Mouse (Mus musculus) heart, adult 2 months (tissue): ENCODE data around the gene Gm11032. TPM values are rescaled to one million over a fixed set of nuclear protein-coding genes. Genes with fewer than 3 reads are reported as not detected.

Source experiments
- DNase-seq, 2 experiments: peaks; one replicate each; pipeline ENCODE4 v3.0.0; 2021
- H3K27ac ChIP-seq: fragments of 200-600 bp; 2 replicates; pipeline ENCODE4 v1.8.1; 2022
- H3K27me3 ChIP-seq: fragments of 200-500 bp; 2 replicates; pipeline ENCODE4 v1.6.1; 2012; ENCODE audit warnings: mild to moderate bottlenecking, low read length, inconsistent platforms, mixed read lengths; ENCODE audit not compliant: control insufficient read depth, insufficient read depth
- H3K36me3 ChIP-seq: fragments of 200-500 bp; 2 replicates; pipeline ENCODE4 v1.6.1; 2012; ENCODE audit warnings: low read length, inconsistent platforms; ENCODE audit not compliant: control insufficient read depth, insufficient read depth
- H3K4me1 ChIP-seq: fragments of 200-500 bp; 2 replicates; pipeline ENCODE4 v1.6.1; 2011; ENCODE audit warnings: low read length; ENCODE audit not compliant: control insufficient read depth, insufficient read depth
- H3K4me3 ChIP-seq: fragments of 200-600 bp; 2 replicates; pipeline ENCODE4 v1.8.1; 2022
- H3K79me2 ChIP-seq: fragments of 200-500 bp; replicated peaks from 2 replicates; pipeline ENCODE4 v1.6.1; 2012; ENCODE audit warnings: mild to moderate bottlenecking, inconsistent platforms, low read length, moderate library complexity, mixed read lengths; ENCODE audit not compliant: control insufficient read depth, insufficient read depth
- H3K9ac ChIP-seq: fragments of 200-500 bp; 2 replicates; pipeline ENCODE4 v1.6.1; 2012; ENCODE audit warnings: low read depth, mild to moderate bottlenecking, control low read depth, inconsistent platforms, low read length, mixed read lengths
- CTCF ChIP-seq: fragments of 200-600 bp; IDR thresholded peaks from 2 replicates; pipeline ENCODE4 v1.8.1; 2022; ENCODE audit warnings: antibody characterized with exemption, mild to moderate bottlenecking, moderate library complexity
- EP300 ChIP-seq: fragments of 200-500 bp; IDR thresholded peaks from 2 replicates; pipeline ENCODE4 v1.6.1; 2011; ENCODE audit warnings: low read depth, low read length, control low read depth; ENCODE audit not compliant: insufficient read depth
- POLR2A ChIP-seq: fragments of 200-500 bp; IDR thresholded peaks from 2 replicates; pipeline ENCODE4 v1.6.1; 2011; ENCODE audit warnings: mild to moderate bottlenecking, low read depth, low read length, control low read depth; ENCODE audit not compliant: insufficient read depth
- WGBS: fragments of 180-500 bp; shearing (Covaris S2); methylation state at CpG from one replicate; pipeline ENCODE4 v1.1.7; 2018; 5-methylcytosine and 5-hydroxymethylcytosine counted together
- intact Hi-C: fragments of 180-260 bp; cut with DNase I; formaldehyde crosslinking; loops from one replicate; pipeline ENCODE4 v1.15.1; 2025
- polyA plus RNA-seq: library from polyadenylated mRNA; depleted of rRNA; stranded (reverse); fragments of >200 nt; gene quantifications from 2 replicates; pipeline ENCODE4 v1.2.3, GENCODE M21; 2012; rRNA removed
- total RNA-seq, 2 experiments: library from RNA; stranded (reverse); gene quantifications; 2 replicates each; pipeline ENCODE4 v1.2.3; 2021

Gm11032 gene
- total and polyA plus RNA-seq, 3 experiments = not detected

DNA sequence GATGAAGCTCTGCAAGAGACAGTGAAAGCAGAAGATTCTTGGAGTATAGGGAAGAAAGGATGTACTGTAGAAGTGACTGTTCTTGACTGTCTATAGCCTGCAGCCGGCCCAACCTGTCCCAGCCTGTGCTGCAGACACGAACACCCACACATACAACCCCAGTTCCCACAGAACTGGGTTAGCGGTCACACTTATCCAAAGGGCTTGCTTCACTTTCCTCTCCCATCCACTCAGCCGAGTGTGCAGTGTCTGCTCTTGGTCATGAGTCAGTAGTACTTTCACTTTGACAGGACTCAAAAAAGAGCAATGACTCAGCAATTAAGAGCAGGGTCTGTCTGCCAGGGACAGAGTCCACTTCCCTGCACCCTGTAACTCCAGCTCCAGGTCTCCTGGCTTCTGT, 41.5 kb downstream of the Gm11032 start:
- WGBS = 68% methylated on average over 4 of the region's 4 CpGs
- intact Hi-C loops = no loop called here
- Histone ChIP-seq H3K27ac (no peak overlapping the region), H3K9ac (no peak overlapping the region), H3K36me3 (no peaks in the 10 kb centered on the region), H3K27me3 (no peaks in the 10 kb centered on the region), H3K79me2 (no peaks in the 10 kb centered on the region), H3K4me1 (no peaks in the 10 kb centered on the region), H3K4me3 (no peak overlapping the region)
- DNase-seq = no peak
- TF ChIP-seq EP300 (no peak), POLR2A (no peak)

DNA sequence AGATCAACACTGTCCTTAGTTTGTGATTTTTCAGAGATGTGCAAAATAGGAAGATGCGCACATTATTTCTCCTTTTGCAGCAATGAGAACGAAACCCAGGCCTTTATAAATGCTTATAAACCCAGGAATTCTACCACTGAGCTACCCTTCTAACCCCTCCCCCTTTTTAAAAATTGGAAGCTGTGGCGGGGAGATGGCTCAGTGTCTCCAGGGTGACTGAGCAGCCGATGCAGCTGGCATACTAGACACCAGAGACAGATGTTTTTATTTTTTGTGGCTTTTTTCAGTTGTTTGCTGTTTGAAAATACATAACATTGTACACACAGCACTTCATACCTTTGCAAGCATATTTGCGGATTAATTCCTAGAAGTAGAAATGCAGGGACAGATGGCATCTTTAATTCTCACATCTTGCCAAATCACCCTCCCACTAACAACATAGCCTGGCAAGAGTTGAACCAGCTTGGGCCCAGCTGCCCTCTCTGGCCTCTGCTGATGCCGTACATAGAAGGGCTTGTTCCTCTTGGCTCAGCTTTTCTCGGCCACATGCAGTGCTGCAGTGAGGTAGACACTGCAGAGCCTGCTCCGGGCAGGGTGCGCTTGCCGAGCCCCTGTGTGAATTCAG, 42.1 kb downstream of the Gm11032 start:
- WGBS = 85% methylated on average over 10 of the region's 10 CpGs
- DNase-seq = no peak
- intact Hi-C loops = no loop called here
- no peak for TF ChIP-seq CTCF
- no peak for TF ChIP-seq EP300
- no peak for TF ChIP-seq POLR2A
- H3K79me2 ChIP-seq = no peaks in the 10 kb centered on the region
- no peak overlapping the region for H3K27ac ChIP-seq
- H3K36me3 ChIP-seq = no peaks in the 10 kb centered on the region
- H3K27me3 ChIP-seq = no peaks in the 10 kb centered on the region
- no peaks in the 10 kb centered on the region for H3K4me1 ChIP-seq
- no peak overlapping the region for H3K9ac ChIP-seq
- H3K4me3 ChIP-seq = no peak overlapping the region

DNA sequence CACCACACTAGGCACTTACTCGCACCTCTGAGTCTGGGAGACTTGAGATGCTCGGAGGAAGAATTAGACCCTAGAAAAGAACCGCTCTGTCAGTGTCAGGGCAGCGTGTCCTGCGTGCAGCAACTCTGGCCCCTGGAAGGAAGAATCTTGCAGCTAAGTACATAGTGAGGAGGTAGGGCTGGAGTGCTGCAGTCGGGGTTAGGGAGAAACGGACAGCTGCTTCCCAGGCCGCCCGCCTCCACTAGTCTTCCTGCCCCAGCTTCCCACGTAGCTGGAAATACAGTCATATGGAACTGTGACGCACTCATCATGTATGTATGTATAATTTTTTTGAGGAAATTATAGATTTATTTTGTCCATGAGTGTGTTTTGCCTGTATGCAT, 42.6 kb downstream of the Gm11032 start:
- Histone ChIP-seq H3K4me1 (no peaks in the 10 kb centered on the region), H3K27me3 (no peaks in the 10 kb centered on the region), H3K27ac (no peak overlapping the region), H3K36me3 (no peaks in the 10 kb centered on the region), H3K4me3 (no peak overlapping the region), H3K9ac (no peak overlapping the region), H3K79me2 (no peaks in the 10 kb centered on the region)
- intact Hi-C loops = no loop called here
- DNase-seq = no peak
- TF ChIP-seq POLR2A = no peak
- TF ChIP-seq EP300 = no peak
- TF ChIP-seq CTCF = no peak
- 95% methylated on average over 11 of the region's 11 CpGs for WGBS

Other genes with a start within 250 kb of the Gm11032 start
- under 1 TPM in 1 of 2 experiments, not detected in 1; 0.18 TPM for gene Hormad2, start 179.0 kb upstream of the Gm11032 start, total RNA-seq
- not detected in 2 replicates for gene Hormad2, start 179.0 kb upstream of the Gm11032 start, polyA plus RNA-seq
- gene Mtmr3, start 25.2 kb upstream of the Gm11032 start, total RNA-seq = 10 to 100 TPM; 43.9 to 50.8 TPM
- gene Mtmr3, start 25.2 kb upstream of the Gm11032 start, polyA plus RNA-seq = 24.4 and 37.5 TPM in 2 replicates
- gene Ascc2, start 17.7 kb downstream of the Gm11032 start, total RNA-seq = 10 to 100 TPM; 14.1 to 14.5 TPM
- 9.7 and 12.6 TPM in 2 replicates for gene Ascc2, start 17.7 kb downstream of the Gm11032 start, polyA plus RNA-seq
- 1,000 to 10,000 TPM; 1,404 to 1,617 TPM for gene Uqcr10, start 84.3 kb downstream of the Gm11032 start, total RNA-seq
- gene Uqcr10, start 84.3 kb downstream of the Gm11032 start, polyA plus RNA-seq = 2,007 and 2,149 TPM in 2 replicates
- gene Zmat5, start 84.6 kb downstream of the Gm11032 start, total RNA-seq = 10 to 100 TPM; 22.2 to 26.3 TPM
- gene Zmat5, start 84.6 kb downstream of the Gm11032 start, polyA plus RNA-seq = 32.1 and 36.2 TPM in 2 replicates
- gene Cabp7, start 126.7 kb downstream of the Gm11032 start, total RNA-seq = not detected
- not detected in 2 replicates for gene Cabp7, start 126.7 kb downstream of the Gm11032 start, polyA plus RNA-seq
- 10 to 100 TPM; 77.1 to 85.0 TPM for gene Nf2, start 229.5 kb downstream of the Gm11032 start, total RNA-seq
- gene Nf2, start 229.5 kb downstream of the Gm11032 start, polyA plus RNA-seq = 57.1 and 85.2 TPM in 2 replicates